Mouse (Mus musculus): ENCODE measurements around the gene Ift27. TPM values are rescaled to one million over a fixed set of nuclear protein-coding genes. Genes with fewer than 3 reads are reported as not detected.

Gene Ift27
- 10 to 100 TPM; 35.4 to 42.3 TPM for total RNA-seq (2021)
- long read RNA-seq, experiment 1, transcript Ift27-201 (7 exons, 1,013 nt) = major isoform, 30 of 36 reads
- long read RNA-seq, experiment 1, partial matches to known transcripts = 0 of 36 reads
- long read RNA-seq, experiment 1, other reads (novel, unspliced or antisense) = 6 of 36 reads
- long read RNA-seq, experiment 2, transcript Ift27-201 (7 exons, 1,013 nt) = major isoform, 20 of 24 reads
- long read RNA-seq, experiment 2, partial matches to known transcripts = 0 of 24 reads
- long read RNA-seq, experiment 2, other reads (novel, unspliced or antisense) = 4 of 24 reads

- DNase-seq (ENCODE audit: low spot score in 2 of 2) = peak; percentile 98 to 100
- intact Hi-C loops (cut with DNase I) = loop anchor here (5.0 kb wide), 2 partner anchors 57 to 102 kb away; no protein-coding TSS in a partner anchor
Observed at GRCm38 (mm10) chr15:78173972-78174886, at the start of gene Ift27. Ift27 (minus strand) TSS chr15:78174107.

- intact Hi-C loops (cut with DNase I) = no loop called here
- no peak for DNase-seq (ENCODE audit: low spot score in 2 of 2)
Observed at GRCm38 (mm10) chr15:78215269-78215668, 41.4 kb upstream of the Ift27 start.

GRCm38 (mm10) chr15:78211367-78211766, 37.5 kb upstream of the Ift27 start:
- no peak for DNase-seq (ENCODE audit: low spot score in 2 of 2)
- intact Hi-C loops (cut with DNase I) = no loop called here

DNA sequence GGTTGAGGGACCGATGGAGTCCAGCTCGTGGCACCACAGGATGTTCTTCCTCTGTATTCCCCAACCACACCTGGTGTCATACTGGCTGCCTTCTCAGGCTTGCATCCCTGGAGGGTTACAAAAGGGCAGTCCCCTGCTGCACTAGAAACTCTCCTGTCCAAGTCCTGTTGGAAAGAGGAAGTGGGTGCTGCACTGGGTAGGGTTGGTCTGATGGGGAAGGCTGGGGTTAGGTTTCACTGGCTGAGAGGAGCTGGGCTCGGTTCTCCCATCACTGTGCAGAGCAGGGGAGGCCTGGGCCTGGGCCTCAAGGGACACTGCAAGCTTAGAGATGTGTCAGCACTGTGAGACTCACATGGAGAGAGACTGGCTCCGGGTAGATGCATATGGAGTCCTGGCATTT, 36.3 kb upstream of the Ift27 start:
- intact Hi-C loops (cut with DNase I) = no loop called here
- DNase-seq (ENCODE audit: low spot score in 2 of 2) = no peak

GRCm38 (mm10) chr15:78206312-78206711, 32.4 kb upstream of the Ift27 start, which contains the start of gene Pvalb:
Pvalb (minus strand) TSS chr15:78206400.
- no peak for DNase-seq (ENCODE audit: low spot score in 2 of 2)
- intact Hi-C loops (cut with DNase I) = no loop called here

DNA sequence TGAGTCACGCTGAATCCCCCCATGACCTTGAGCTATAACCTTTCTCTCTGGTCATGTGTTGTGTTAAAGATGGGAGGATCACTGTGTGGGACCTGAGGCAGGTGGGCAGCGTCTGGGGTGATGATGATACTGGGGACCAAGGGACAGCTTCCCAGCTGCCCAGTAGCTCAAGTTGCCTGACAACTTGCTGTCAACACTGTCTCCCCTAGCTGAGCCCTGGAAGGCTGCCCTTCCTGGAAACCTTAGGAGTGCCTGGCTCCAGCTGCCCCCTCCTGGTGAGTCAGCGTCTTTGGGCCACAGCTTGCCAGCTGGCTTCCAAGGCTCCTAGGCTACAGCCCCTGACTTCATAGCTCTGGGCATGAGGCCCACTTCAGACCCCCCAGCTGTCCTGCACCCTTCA, 31.3 kb upstream of the Ift27 start:
- DNase-seq (ENCODE audit: low spot score in 2 of 2) = peak in 1 of 2 experiments; percentile 34
- intact Hi-C loops (cut with DNase I) = no loop called here

DNA sequence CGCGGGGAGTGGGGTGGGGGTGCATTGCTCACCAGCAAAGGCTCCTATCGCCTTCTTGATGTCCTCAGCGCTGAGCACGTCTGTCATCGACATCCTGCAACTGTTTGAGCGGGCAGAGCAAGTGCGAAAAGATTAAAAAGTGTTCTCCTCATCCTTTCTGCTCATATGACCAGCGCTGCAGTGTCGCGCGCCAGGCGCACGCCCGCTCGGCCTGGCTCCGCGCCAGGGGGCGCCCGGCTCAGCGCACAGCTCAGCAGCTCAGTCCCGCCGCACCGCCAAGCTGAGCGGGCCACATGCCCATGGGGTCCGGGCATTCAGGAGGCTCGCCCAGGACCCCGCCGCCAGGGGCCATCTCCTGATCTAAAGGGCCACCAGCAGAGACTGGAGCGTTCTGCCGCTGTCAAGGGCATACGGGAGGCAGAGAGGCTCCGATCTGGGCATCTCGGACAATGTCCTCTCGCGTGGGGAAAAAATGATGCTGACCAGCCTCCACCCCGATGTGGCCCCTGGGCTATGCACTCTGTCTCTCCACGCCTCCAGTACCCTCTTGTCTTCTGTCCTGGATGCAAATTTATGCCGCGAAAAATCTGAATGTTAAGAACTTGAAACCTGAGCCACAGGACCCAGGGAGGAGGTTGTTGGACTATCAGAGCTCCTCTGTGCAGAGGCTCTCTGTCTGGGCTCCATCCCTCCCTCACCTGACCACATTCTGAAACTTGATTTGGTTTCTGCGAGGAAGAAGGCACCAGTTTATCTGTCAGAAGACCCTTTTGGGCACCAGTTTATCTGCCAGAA, 30.3 kb upstream of the Ift27 start:
- intact Hi-C loops (cut with DNase I) = no loop called here

DNA sequence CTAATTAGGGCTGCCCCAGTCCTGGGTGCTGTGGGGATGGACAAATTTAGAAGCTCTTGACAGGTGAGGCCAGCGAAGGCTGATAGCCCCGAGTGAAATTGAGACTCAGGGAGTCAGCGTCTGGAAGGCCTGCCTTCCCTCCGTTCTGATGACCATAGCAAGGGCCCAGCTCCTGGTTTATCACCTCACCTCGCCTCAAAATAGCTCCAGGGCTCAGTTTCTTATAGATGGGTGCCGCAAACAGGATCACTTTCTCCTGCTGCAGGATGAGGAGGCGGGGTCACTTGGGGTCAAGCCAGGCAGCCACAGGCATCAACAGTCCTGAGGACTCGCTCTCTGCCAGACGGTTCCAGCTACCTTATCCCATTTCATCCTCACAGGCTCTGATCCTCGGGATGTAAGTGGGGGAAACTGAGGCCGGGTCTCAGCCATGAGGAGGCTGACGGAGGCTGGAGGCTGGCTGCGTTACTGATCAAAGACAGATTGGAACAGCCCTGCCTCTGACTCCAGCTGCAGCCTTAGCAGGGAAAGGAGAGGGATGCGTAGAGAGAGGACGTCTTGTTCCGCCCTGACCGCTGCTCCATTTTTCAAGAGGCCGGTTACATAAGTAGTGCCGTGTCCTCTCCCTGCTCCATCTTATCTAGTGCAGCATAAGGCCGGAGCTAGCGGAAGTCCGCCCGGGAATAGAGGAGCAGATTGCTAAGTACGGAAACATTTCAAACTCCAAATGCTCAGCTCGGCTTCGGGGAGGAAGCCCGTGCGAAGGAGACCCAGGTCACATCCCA, 21.4 kb upstream of the Ift27 start:
- peak in 1 of 2 experiments; percentile 29 for DNase-seq (ENCODE audit: low spot score in 2 of 2)
- intact Hi-C loops (cut with DNase I) = no loop called here

More for the DNA sequence above, 30.3 kb upstream of the Ift27 start:
- DNase-seq (ENCODE audit: low spot score in 2 of 2) = peak in 1 of 2 experiments; percentile 63

- intact Hi-C loops (cut with DNase I) = no loop called here
- DNase-seq (ENCODE audit: low spot score in 2 of 2) = no peak
Observed at GRCm38 (mm10) chr15:78194320-78194719, 20.4 kb upstream of the Ift27 start.

DNA sequence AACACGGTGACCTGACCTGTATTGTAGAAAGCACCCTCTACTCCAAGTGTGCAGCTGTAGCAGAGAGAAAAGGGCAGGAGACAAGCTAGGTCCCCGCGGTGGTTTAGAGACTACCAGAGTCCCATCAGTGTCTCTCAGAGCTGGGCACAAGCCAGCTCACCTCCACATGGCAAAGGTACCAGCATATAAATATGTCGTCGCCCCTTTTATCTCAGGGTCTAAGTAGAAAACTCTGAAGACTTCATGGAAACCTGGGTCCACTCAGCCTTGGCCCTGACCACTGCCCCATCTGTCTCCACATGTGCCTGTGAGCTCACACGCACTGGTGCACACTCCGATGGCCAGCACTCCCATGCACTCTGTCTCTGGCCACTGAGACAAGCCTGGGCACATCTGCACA, 15.7 kb upstream of the Ift27 start:
- intact Hi-C loops (cut with DNase I) = no loop called here

GRCm38 (mm10) chr15:78188546-78188945, 14.6 kb upstream of the Ift27 start:
- intact Hi-C loops (cut with DNase I) = no loop called here
- DNase-seq (ENCODE audit: low spot score in 2 of 2) = no peak

More for the DNA sequence above, 15.7 kb upstream of the Ift27 start:
- no peak for DNase-seq (ENCODE audit: low spot score in 2 of 2)

GRCm38 (mm10) chr15:78186906-78187305, 13.0 kb upstream of the Ift27 start:
- intact Hi-C loops (cut with DNase I) = no loop called here

GRCm38 (mm10) chr15:78185609-78186008, 11.7 kb upstream of the Ift27 start:
- intact Hi-C loops (cut with DNase I) = loop anchor here (2.0 kb wide), 1 partner anchor 57 kb away; no protein-coding TSS in a partner anchor
- no peak for DNase-seq (ENCODE audit: low spot score in 2 of 2)

More at GRCm38 (mm10) chr15:78186906-78187305, 13.0 kb upstream of the Ift27 start:
- DNase-seq (ENCODE audit: low spot score in 2 of 2) = no peak

- peak in 1 of 2 experiments; percentile 54 for DNase-seq (ENCODE audit: low spot score in 2 of 2)
- intact Hi-C loops (cut with DNase I) = loop anchor here (2.0 to 5.0 kb wide), 2 partner anchors 58 to 152 kb away; no protein-coding TSS in a partner anchor
Observed at GRCm38 (mm10) chr15:78184855-78185254, 10.9 kb upstream of the Ift27 start.

- intact Hi-C loops (cut with DNase I) = loop anchor here (5.0 kb wide), 1 partner anchor 155 kb away; no protein-coding TSS in a partner anchor
- DNase-seq (ENCODE audit: low spot score in 2 of 2) = peak; percentile 75 to 86
Observed at GRCm38 (mm10) chr15:78181701-78182405, 7.9 kb upstream of the Ift27 start.

- intact Hi-C loops (cut with DNase I) = loop anchor here (2.0 to 5.0 kb wide), 3 partner anchors 59 to 243 kb away; no protein-coding TSS in a partner anchor
- no peak for DNase-seq (ENCODE audit: low spot score in 2 of 2)
Observed at GRCm38 (mm10) chr15:78179775-78180174, 5.9 kb upstream of the Ift27 start.

DNA sequence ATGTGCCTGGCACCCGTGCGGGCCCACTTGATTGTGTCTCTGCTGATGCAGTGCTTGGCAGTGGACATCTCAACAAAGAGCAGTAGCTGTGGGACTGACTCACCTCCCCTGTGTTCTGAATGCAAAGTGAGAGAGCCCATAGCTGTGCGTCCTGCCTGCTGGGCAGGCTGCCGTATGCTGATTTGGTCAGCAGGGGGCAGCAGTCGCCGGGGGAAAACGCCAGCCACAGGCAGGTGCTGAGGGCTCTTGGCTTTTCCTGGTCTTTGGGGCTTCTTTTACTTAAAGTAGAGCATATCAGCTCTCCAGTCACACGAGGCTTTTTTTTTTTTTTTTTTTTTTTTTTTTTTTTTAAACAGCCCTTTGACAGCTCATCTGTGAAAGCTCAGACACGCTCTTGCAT, 4.5 kb upstream of the Ift27 start:
- intact Hi-C loops (cut with DNase I) = loop anchor here (2.0 to 5.0 kb wide), 2 partner anchors 60 to 244 kb away; no protein-coding TSS in a partner anchor
- peak; percentile 84 to 87 for DNase-seq (ENCODE audit: low spot score in 2 of 2)

- DNase-seq (ENCODE audit: low spot score in 2 of 2) = no peak
- intact Hi-C loops (cut with DNase I) = loop anchor here (5.0 kb wide), 1 partner anchor 245 kb away; no protein-coding TSS in a partner anchor
Observed at GRCm38 (mm10) chr15:78177257-78177656, 3.4 kb upstream of the Ift27 start.
